Mouse (Mus musculus) C2C12 (cell line): Measurements from ENCODE around the gene Vasn. TPM values are rescaled to one million over a fixed set of nuclear protein-coding genes. Genes with fewer than 3 reads are reported as not detected.
"Not testable (repeated sequence)": the region's sequence is repeated elsewhere in the genome, so short reads cannot be mapped to it uniquely, and the experiment has no call there.

Experiments used
- H3K27me3 ChIP-seq: one replicate; pipeline ENCODE4 v1.6.1; 2011; ENCODE audit not compliant: control insufficient read depth, insufficient read depth, insufficient read length
- H3K36me3 ChIP-seq: one replicate; pipeline ENCODE4 v1.6.1; 2011; ENCODE audit not compliant: control insufficient read depth, insufficient read depth
- H3K4me3 ChIP-seq: one replicate; pipeline ENCODE4 v1.5.1; 2011; ENCODE audit warnings: mild to moderate bottlenecking, control low read depth; ENCODE audit not compliant: poor library complexity, insufficient read depth, severe bottlenecking
- H3K79me2 ChIP-seq: one replicate; pipeline ENCODE4 v1.6.1; 2011; ENCODE audit not compliant: control insufficient read depth, insufficient read depth
- H3K79me3 ChIP-seq: one replicate; pipeline ENCODE4 v1.6.1; 2011; ENCODE audit warnings: low read depth, control low read depth
- H3ac ChIP-seq: one replicate; pipeline ENCODE3; 2011; ENCODE audit warnings: low read depth; ENCODE audit not compliant: control insufficient read depth, insufficient read length
- CEBPB ChIP-seq: IDR thresholded peaks from one replicate; pipeline ENCODE4 v1.6.1; 2011; ENCODE audit warnings: low read depth, mild to moderate bottlenecking, control low read depth, moderate library complexity
- CTCF ChIP-seq: IDR thresholded peaks from one replicate; pipeline ENCODE4 v1.5.1; 2011; ENCODE audit not compliant: control insufficient read depth, insufficient read depth, insufficient read length
- FOSL1 ChIP-seq: IDR thresholded peaks from one replicate; pipeline ENCODE4 v1.8.0; 2011; ENCODE audit warnings: mild to moderate bottlenecking, low read length; ENCODE audit not compliant: poor library complexity, insufficient read depth, severe bottlenecking
- MAX ChIP-seq: IDR thresholded peaks from one replicate; pipeline ENCODE4 v1.6.1; 2011; ENCODE audit warnings: mild to moderate bottlenecking, control low read depth
- MYOD1 ChIP-seq: IDR thresholded peaks from one replicate; pipeline ENCODE4 v1.6.1; 2011; ENCODE audit warnings: low read depth; ENCODE audit not compliant: control insufficient read depth, insufficient read length
- MYOG ChIP-seq: IDR thresholded peaks from one replicate; pipeline ENCODE4 v1.6.1; 2011; ENCODE audit not compliant: control insufficient read depth, insufficient read length; ENCODE audit errors: extremely low read depth
- USF1 ChIP-seq: IDR thresholded peaks from one replicate; pipeline ENCODE4 v1.6.1; 2011; ENCODE audit warnings: low read depth, mild to moderate bottlenecking, control low read depth, moderate library complexity
- polyA plus RNA-seq: library from polyadenylated mRNA; unstranded; fragments of >200 nt; fragmentation: generic; extraction: Trizol; gene quantifications from one replicate; pipeline ENCODE4 v1.2.1, GENCODE M21; 2012; ENCODE audit warnings: missing spikeins

Gene Vasn
- polyA plus RNA-seq, 1 experiment, result 49.6 TPM

- H3K79me3 ChIP-seq, result peaks cover 20% of the 10 kb centered on the region
- peaks cover 15% of the 10 kb centered on the region for H3K36me3 ChIP-seq
- no peak overlapping the region for H3K4me3 ChIP-seq
- peaks cover 31% of the 10 kb centered on the region for H3K79me2 ChIP-seq
- no peaks in the 10 kb centered on the region for H3K27me3 ChIP-seq
- TF ChIP-seq CTCF, result no peak
- TF ChIP-seq MYOD1, result no peak
- TF ChIP-seq MAX, result no peak
- no peak for TF ChIP-seq FOSL1
- TF ChIP-seq MYOG, result no peak
- no peak overlapping the region for H3ac ChIP-seq
Measured at GRCm38 (mm10) chr16:4682628-4683179, 43.0 kb downstream of the Vasn start.

GRCm38 (mm10) chr16:4683193-4683580, 43.4 kb downstream of the Vasn start:
- Histone ChIP-seq H3K79me3 (peaks cover 20% of the 10 kb centered on the region), H3K36me3 (peaks cover 20% of the 10 kb centered on the region), H3K4me3 (peak overlapping the region; percentile 92), H3K79me2 (peaks cover 31% of the 10 kb centered on the region), H3K27me3 (no peaks in the 10 kb centered on the region), H3ac (peak overlapping the region; percentile 60)
- no peak for TF ChIP-seq MYOG
- no peak for TF ChIP-seq CTCF
- no peak for TF ChIP-seq FOSL1
- TF ChIP-seq MAX, result no peak
- TF ChIP-seq USF1, result no peak
- TF ChIP-seq MYOD1, result no peak
- TF ChIP-seq CEBPB, result no peak

- TF ChIP-seq CEBPB (no peak), USF1 (no peak), MYOG (no peak), FOSL1 (no peak), MAX (no peak), MYOD1 (no peak), CTCF (no peak)
Measured at GRCm38 (mm10) chr16:4683581-4684456, 44.1 kb downstream of the Vasn start.

GRCm38 (mm10) chr16:4684457-4684791, 44.7 kb downstream of the Vasn start:
- Histone ChIP-seq H3K36me3 (peaks cover 27% of the 10 kb centered on the region), H3K79me2 (peaks cover 23% of the 10 kb centered on the region), H3ac (peak overlapping the region; percentile 93), H3K4me3 (peak overlapping the region; percentile 92), H3K27me3 (no peaks in the 10 kb centered on the region), H3K79me3 (peaks cover 24% of the 10 kb centered on the region)
- no peak for TF ChIP-seq USF1
- TF ChIP-seq FOSL1, result no peak
- no peak for TF ChIP-seq MYOD1
- TF ChIP-seq CEBPB, result no peak
- TF ChIP-seq CTCF, result no peak
- TF ChIP-seq MAX, result no peak
- TF ChIP-seq MYOG, result no peak

More at GRCm38 (mm10) chr16:4683581-4684456, 44.1 kb downstream of the Vasn start:
- Histone ChIP-seq H3K4me3 (peak overlapping the region; percentile 92), H3K36me3 (peaks cover 24% of the 10 kb centered on the region), H3K79me2 (peaks cover 29% of the 10 kb centered on the region), H3K79me3 (peaks cover 20% of the 10 kb centered on the region), H3K27me3 (no peaks in the 10 kb centered on the region), H3ac (peak overlapping the region; percentile 93)

GRCm38 (mm10) chr16:4689371-4689770, 49.6 kb downstream of the Vasn start:
- H3K4me3 ChIP-seq, H3K27me3 ChIP-seq, H3ac ChIP-seq: not testable (repeated sequence)
- Histone ChIP-seq H3K36me3 (peaks cover 72% of the 10 kb centered on the region), H3K79me2 (peaks cover 18% of the 10 kb centered on the region), H3K79me3 (peaks cover 21% of the 10 kb centered on the region)

Other genes starting within 250 kb of the Vasn start
- 2.2 TPM for gene Adcy9, start 219.4 kb upstream of the Vasn start, polyA plus RNA-seq
- gene Srl, start 98.1 kb upstream of the Vasn start, polyA plus RNA-seq, result 11.4 TPM
- 19.0 TPM for gene Tfap4, start 80.1 kb upstream of the Vasn start, polyA plus RNA-seq
- gene Glis2, start 45.2 kb upstream of the Vasn start, polyA plus RNA-seq, result 23.6 TPM
- gene Pam16, start 15.0 kb upstream of the Vasn start, polyA plus RNA-seq, result 94.8 TPM
- gene Dnaja3, start within 50 bp of the Vasn start, polyA plus RNA-seq, result 33.0 TPM
- 6.0 TPM for gene Coro7, start 39.8 kb downstream of the Vasn start, polyA plus RNA-seq
- gene Nmral1, start 79.4 kb downstream of the Vasn start, polyA plus RNA-seq, result 45.1 TPM
- gene Hmox2, start 86.4 kb downstream of the Vasn start, polyA plus RNA-seq, result 42.6 TPM
- 22.0 TPM for gene Cdip1, start 150.4 kb downstream of the Vasn start, polyA plus RNA-seq
- 0.14 TPM for gene 4930562C15Rik, start 195.5 kb downstream of the Vasn start, polyA plus RNA-seq
- gene Ubald1, start 240.4 kb downstream of the Vasn start, polyA plus RNA-seq, result 63.2 TPM
- gene Mgrn1, start 246.3 kb downstream of the Vasn start, polyA plus RNA-seq, result 50.3 TPM